Mouse (Mus musculus): ENCODE data around the gene Klf5.

GRCm38 (mm10) chr14:99299701-99300191, 1.3 kb downstream of the Klf5 start:
- no peak for TF ChIP-seq POLR2A (IDR thresholded peaks at IDR 0.05; ENCODE audit: extremely low read depth, insufficient read depth, low read length)
- TF ChIP-seq CTCF (IDR thresholded peaks at IDR 0.05; ENCODE audit: low read depth, low read length): no peak
